Mouse (Mus musculus) CH12.LX (cell line): ENCODE measurements around the gene Adora3. TPM values are rescaled to one million over a fixed set of nuclear protein-coding genes. Genes with fewer than 3 reads are reported as not detected.
A peak's percentile ranks its signal among the peaks of the same experiment; 100 is the strongest.

Experiments
- DNase-seq: peaks from one replicate; pipeline ENCODE4 v3.0.0-alpha.2; 2013; ENCODE audit errors: extremely low read depth
- H3K27ac ChIP-seq: 2 replicates; pipeline ENCODE4 v1.5.1; 2012; ENCODE audit warnings: low read depth, mild to moderate bottlenecking, control low read depth, moderate library complexity; ENCODE audit not compliant: insufficient read depth
- H3K27me3 ChIP-seq: replicated peaks from 2 replicates; pipeline ENCODE3; 2012; ENCODE audit warnings: inconsistent platforms
- H3K36me3 ChIP-seq, 2 experiments: replicated peaks in 1 of 2; 2 replicates each; pipeline versions ENCODE3 to v1.6.1; 2012; ENCODE audit warnings: inconsistent platforms in 1 of 2, low read length in 1 of 2, mild to moderate bottlenecking in 1 of 2, mixed read lengths in 1 of 2, moderate library complexity in 1 of 2; ENCODE audit not compliant: control insufficient read depth in 1 of 2, insufficient read depth in 1 of 2
- H3K4me1 ChIP-seq, 2 experiments: 2 replicates each; pipeline ENCODE4 v1.6.1; 2012; ENCODE audit warnings: inconsistent platforms in 1 of 2, moderate library complexity in 1 of 2; ENCODE audit not compliant: insufficient read depth in 2 of 2, control insufficient read depth in 1 of 2
- H3K4me2 ChIP-seq: 2 replicates; pipeline ENCODE4 v1.6.1; 2012; ENCODE audit warnings: low read depth, mild to moderate bottlenecking, control low read depth; ENCODE audit not compliant: poor library complexity, insufficient read depth, severe bottlenecking
- H3K4me3 ChIP-seq, 3 experiments: fragments of 150-350 bp in 1 of 3; sonication (generic) in 1 of 3; replicated peaks in 1 of 3; 2 replicates each; pipeline versions ENCODE3 to v1.5.1; 2011 to 2012; ENCODE audit warnings: low read depth in 2 of 3, low read length in 2 of 3, mild to moderate bottlenecking in 2 of 3, moderate library complexity in 2 of 3, control low read depth in 1 of 3, improper control_type of control experiment in 1 of 3, inconsistent platforms in 1 of 3, mixed read lengths in 1 of 3; ENCODE audit not compliant: poor library complexity in 1 of 3
- H3K79me2 ChIP-seq: replicated peaks from 2 replicates; pipeline ENCODE4 v1.6.1; 2012; ENCODE audit warnings: mild to moderate bottlenecking, moderate library complexity; ENCODE audit not compliant: control insufficient read depth, poor library complexity, insufficient read depth, severe bottlenecking; ENCODE audit errors: extremely low read depth
- H3K9ac ChIP-seq: 2 replicates; pipeline ENCODE4 v1.6.1; 2012; ENCODE audit warnings: low read depth, mild to moderate bottlenecking, control low read depth, moderate library complexity; ENCODE audit not compliant: insufficient read depth
- H3K9me3 ChIP-seq: replicated peaks from 2 replicates; pipeline ENCODE3; 2012; ENCODE audit warnings: low read length, inconsistent platforms, mixed read lengths
- IRF4 ChIP-seq: IDR thresholded peaks from 2 replicates; pipeline ENCODE4 v1.6.1; 2014; ENCODE audit warnings: low read depth, mild to moderate bottlenecking, inconsistent platforms, low read length, improper control_type of control experiment
- SIN3A ChIP-seq: IDR thresholded peaks from 2 replicates; pipeline ENCODE4 v1.6.1; 2012; ENCODE audit warnings: low read length, improper control_type of control experiment, inconsistent platforms
- dilution Hi-C: fragments of 300-500 bp; cut with MboI; formaldehyde crosslinking; loops from 2 replicates; pipeline ENCODE4 v1.14.3; 2020; ENCODE audit warnings: low sequenced_read_pairs; ENCODE audit not compliant: extremely low pct_unique_long_range_greater_than_20kb, extremely low pct_ligation_motif_present
- in situ Hi-C: fragments of 300-500 bp; cut with MboI; formaldehyde crosslinking; loops from 3 replicates; pipeline ENCODE4 v1.14.3; 2019; ENCODE audit warnings: low sequenced_read_pairs, low pct_ligation_motif_present, low pct_unique_long_range_greater_than_20kb, mixed read lengths
- polyA plus RNA-seq: library from polyadenylated mRNA; unstranded; fragments of >175 nt; gene quantifications from 2 replicates; pipeline ENCODE4 v1.2.1, GENCODE M21; 2012; ENCODE audit warnings: low read depth; ENCODE audit not compliant: insufficient read length
- total RNA-seq, 2 experiments: library from RNA; depleted of rRNA; stranded (reverse); fragments of 300-350 nt in 1 of 2; fragments of >200 nt in 1 of 2; gene quantifications; 2 replicates each; pipeline ENCODE4 v1.2.3; 2012 to 2014

Gene Adora3
- total and polyA plus RNA-seq, 3 experiments, result 0.54 to 1.4 (median 1.1) TPM

- H3K4me2 ChIP-seq, result peak overlapping the region; percentile 96
- TF ChIP-seq SIN3A (peak; percentile 67; the same call in 1 of the 2 replicates), IRF4 (no peak)
- TF ChIP-seq, all 38 proteins: peak for 1
- H3K4me1 ChIP-seq, result peaks cover 2 to 50% of the 10 kb centered on the region in 2 experiments; a peak in 3 of 4 replicates
- no peaks in the 10 kb centered on the region for H3K9me3 ChIP-seq
- in situ Hi-C loops, result loop anchor here (5.0 kb wide), 1 partner anchor 56 kb away; no protein-coding TSS in a partner anchor
- no peak for DNase-seq
- peaks cover 59% of the 10 kb centered on the region for H3K79me2 ChIP-seq
- dilution Hi-C loops, result no loop called here
- peak overlapping the region; percentile 84 to 98 (median 95) for H3K4me3 ChIP-seq
- H3K27me3 ChIP-seq, result no peaks in the 10 kb centered on the region
- no peak overlapping the region for H3K27ac ChIP-seq
- peak overlapping the region; percentile 92 for H3K9ac ChIP-seq
- H3K36me3 ChIP-seq, result peaks cover 24 to 68% of the 10 kb centered on the region in 2 experiments
Observed at GRCm38 (mm10) chr3:105958204-105958603, 87.5 kb downstream of the Adora3 start.

Other genes with a start within 250 kb of the Adora3 start
- gene Ddx20, start 183.3 kb upstream of the Adora3 start, total RNA-seq (2012; rRNA removed), result 30.8 and 40.9 TPM in 2 replicates
- 66.5 and 76.0 TPM in 2 replicates for gene Ddx20, start 183.3 kb upstream of the Adora3 start, total RNA-seq (2014; rRNA removed)
- 42.0 and 50.4 TPM in 2 replicates for gene Ddx20, start 183.3 kb upstream of the Adora3 start, polyA plus RNA-seq
- 3.1 and 3.4 TPM in 2 replicates for gene Inka2, start 166.3 kb upstream of the Adora3 start, total RNA-seq (2012; rRNA removed)
- 0.93 and 1.0 TPM in 2 replicates for gene Inka2, start 166.3 kb upstream of the Adora3 start, total RNA-seq (2014; rRNA removed)
- 1.9 and 2.5 TPM in 2 replicates for gene Inka2, start 166.3 kb upstream of the Adora3 start, polyA plus RNA-seq
- gene Rap1a, start 69.5 kb upstream of the Adora3 start, total RNA-seq (2012; rRNA removed), result 63.3 and 116 TPM in 2 replicates
- gene Rap1a, start 69.5 kb upstream of the Adora3 start, total RNA-seq (2014; rRNA removed), result 209 and 234 TPM in 2 replicates
- gene Rap1a, start 69.5 kb upstream of the Adora3 start, polyA plus RNA-seq, result 222 and 250 TPM in 2 replicates
- 0.25 TPM in 1 of 2 replicates, not detected in the other for gene Tmigd3, start within 50 bp of the Adora3 start, total RNA-seq (2012; rRNA removed)
- gene Tmigd3, start within 50 bp of the Adora3 start, total RNA-seq (2014; rRNA removed), result not detected in 2 replicates
- gene Tmigd3, start within 50 bp of the Adora3 start, polyA plus RNA-seq, result 1.3 TPM in 1 of 2 replicates, not detected in the other
- gene I830077J02Rik, start 61.8 kb downstream of the Adora3 start, total RNA-seq (2012; rRNA removed), result 0.84 and 1.3 TPM in 2 replicates
- 2.9 and 3.2 TPM in 2 replicates for gene I830077J02Rik, start 61.8 kb downstream of the Adora3 start, total RNA-seq (2014; rRNA removed)
- 8.3 and 10.2 TPM in 2 replicates for gene I830077J02Rik, start 61.8 kb downstream of the Adora3 start, polyA plus RNA-seq
- gene Wdr77, start 88.5 kb downstream of the Adora3 start, total RNA-seq (2012; rRNA removed), result 87.4 and 114 TPM in 2 replicates
- gene Wdr77, start 88.5 kb downstream of the Adora3 start, total RNA-seq (2014; rRNA removed), result 86.7 and 91.2 TPM in 2 replicates
- 203 and 235 TPM in 2 replicates for gene Wdr77, start 88.5 kb downstream of the Adora3 start, polyA plus RNA-seq
- 317 and 342 TPM in 2 replicates for gene Atp5f1, start 89.2 kb downstream of the Adora3 start, total RNA-seq (2012; rRNA removed)
- gene Atp5f1, start 89.2 kb downstream of the Adora3 start, total RNA-seq (2014; rRNA removed), result 676 and 764 TPM in 2 replicates
- gene Atp5f1, start 89.2 kb downstream of the Adora3 start, polyA plus RNA-seq, result 494 and 505 TPM in 2 replicates
- 1.4 and 1.6 TPM in 2 replicates for gene Ovgp1, start 102.9 kb downstream of the Adora3 start, total RNA-seq (2012; rRNA removed)
- 2.3 TPM in 2 replicates for gene Ovgp1, start 102.9 kb downstream of the Adora3 start, total RNA-seq (2014; rRNA removed)
- 4.3 and 5.6 TPM in 2 replicates for gene Ovgp1, start 102.9 kb downstream of the Adora3 start, polyA plus RNA-seq
- gene Pifo, start 143.8 kb downstream of the Adora3 start, total RNA-seq (2012; rRNA removed), result 5.4 and 8.1 TPM in 2 replicates
- 13.7 and 16.4 TPM in 2 replicates for gene Pifo, start 143.8 kb downstream of the Adora3 start, total RNA-seq (2014; rRNA removed)
- gene Pifo, start 143.8 kb downstream of the Adora3 start, polyA plus RNA-seq, result 7.1 and 7.7 TPM in 2 replicates
- not detected in 2 replicates for gene Chil5, start 162.0 kb downstream of the Adora3 start, total RNA-seq (2012; rRNA removed)
- not detected in 2 replicates for gene Chil5, start 162.0 kb downstream of the Adora3 start, total RNA-seq (2014; rRNA removed)
- gene Chil5, start 162.0 kb downstream of the Adora3 start, polyA plus RNA-seq, result 0.30 and 0.31 TPM in 2 replicates
- gene Chia1, start 242.4 kb downstream of the Adora3 start, total RNA-seq (2012; rRNA removed), result 0.13 TPM in 1 of 2 replicates, not detected in the other
- gene Chia1, start 242.4 kb downstream of the Adora3 start, total RNA-seq (2014; rRNA removed), result 0.36 and 0.47 TPM in 2 replicates
- gene Chia1, start 242.4 kb downstream of the Adora3 start, polyA plus RNA-seq, result 0.38 and 0.46 TPM in 2 replicates